Mouse (Mus musculus) lung, adult 2 months (tissue): ENCODE data around the gene Spag9.

Experiments
- CTCF ChIP-seq: fragments of 200-500 bp; IDR thresholded peaks from 2 replicates; pipeline ENCODE4 v1.5.1; 2011; ENCODE audit warnings: mild to moderate bottlenecking, low read length, control low read depth; ENCODE audit not compliant: insufficient read depth
- POLR2A ChIP-seq: fragments of 200-500 bp; IDR thresholded peaks from 2 replicates; pipeline ENCODE4 v1.6.1; 2011; ENCODE audit warnings: low read depth, mild to moderate bottlenecking, control low read depth, low read length, borderline replicate concordance; ENCODE audit errors: extremely low read depth

GRCm38 (mm10) chr11:93954738-93955255 lies 41.1 kb upstream of the Spag9 start:
- TF ChIP-seq CTCF = no peak
- TF ChIP-seq POLR2A = no peak
